17 mouse cellular contexts compared by ENCODE assay signal in the genomic region with DNA sequence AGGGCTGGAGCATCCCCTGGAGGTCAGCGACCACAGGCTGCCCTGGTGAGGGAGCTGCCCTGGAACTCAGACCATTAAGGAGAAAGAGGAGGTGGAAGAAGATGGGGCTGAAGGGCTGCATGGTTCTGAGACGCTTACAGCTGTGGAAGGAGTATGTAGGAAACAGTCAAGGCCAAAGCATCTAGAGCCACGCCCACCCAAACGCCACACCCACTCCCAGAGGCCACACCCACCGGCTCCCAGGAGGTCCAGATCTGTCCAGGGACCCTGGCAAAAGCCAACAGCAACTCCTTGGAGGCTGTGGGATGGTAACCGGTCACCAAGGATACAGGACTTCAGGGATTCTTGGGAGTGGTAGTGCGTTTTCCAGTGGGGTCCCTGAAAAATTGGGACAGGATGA. TPM values are rescaled to one million over a fixed set of nuclear protein-coding genes. Genes with fewer than 3 reads are reported as not detected.
"Had no signal": no experiment of that assay in that cellular context is flagged by ENCODE, and none has a peak within 500 bp of the region (broad histone marks: within the 10 kb centered on the region; RNA-seq: fewer than 3 reads in every experiment).

No protein-coding gene starts in this region.

- DNase-seq: kidney, adult 11 months; kidney, adult 9 months; left cerebral cortex, postnatal 4 days; liver, embryonic 13.5 days; lung, adult 18-20 months; lung, postnatal 36 days; right cerebral cortex, postnatal 14 days; thymus, adult 18-20 months; thymus, postnatal 14 days had no signal

- H3K4me2 ChIP-seq: limb, embryonic 13.5 days; liver, embryonic 13.5 days; midbrain, embryonic 13.5 days; stomach, embryonic 15.5 days had no signal

- H3K4me3 ChIP-seq: layer of hippocampus, adult 2 months; limb, embryonic 13.5 days; liver, embryonic 13.5 days; midbrain, embryonic 13.5 days; stomach, embryonic 15.5 days had no signal

- H3K36me3 ChIP-seq: limb, embryonic 13.5 days; liver, embryonic 13.5 days; midbrain, embryonic 13.5 days; stomach, embryonic 15.5 days had no signal

- ATAC-seq: midbrain, embryonic 13.5 days had no signal

- H3K9ac ChIP-seq: limb, embryonic 13.5 days; liver, embryonic 13.5 days; midbrain, embryonic 13.5 days; stomach, embryonic 15.5 days had no signal

- H3K27ac ChIP-seq: kidney, postnatal 0 days; layer of hippocampus, adult 2 months; limb, embryonic 13.5 days; liver, embryonic 13.5 days; midbrain, embryonic 13.5 days; stomach, embryonic 15.5 days had no signal

- H3K9me3 ChIP-seq: liver, embryonic 13.5 days; midbrain, embryonic 13.5 days; stomach, embryonic 15.5 days had no signal

RNA-seq across cellular contexts. Expression of gene Gfy, which starts 0.8 kb away (rescaled TPM):
- polyA plus RNA-seq: kidney, postnatal 0 days; limb, embryonic 13.5 days; liver, embryonic 13.5 days; lung, embryonic 16.5 days; midbrain, embryonic 13.5 days; neural tube, embryonic 14.5 days; spleen, adult 2 months; stomach, embryonic 15.5 days had no signal

RNA-seq across cellular contexts. Expression of gene Pth2, which starts 2.2 kb away (rescaled TPM):
- polyA plus RNA-seq: kidney, postnatal 0 days; limb, embryonic 13.5 days; liver, embryonic 13.5 days; lung, embryonic 16.5 days; neural tube, embryonic 14.5 days; spleen, adult 2 months; stomach, embryonic 15.5 days had no signal

RNA-seq across cellular contexts. Expression of gene Slc17a7, which starts 14.8 kb away (rescaled TPM):
- polyA plus RNA-seq: liver, embryonic 13.5 days; neural tube, embryonic 14.5 days; stomach, embryonic 15.5 days had no signal
